Mouse (Mus musculus): Measurements from ENCODE around the gene Gngt2.

GRCm38 (mm10) chr11:95789451-95789891 lies 47.5 kb upstream of the Gngt2 start:
- TF ChIP-seq CTCF (IDR thresholded peaks at IDR 0.05; ENCODE audit: low read depth) (no peak), EP300 (optimal IDR thresholded peaks at IDR 0.05) (no peak)

Measured in stomach, postnatal 0 days (tissue).